Mouse (Mus musculus) stomach, postnatal 0 days (tissue): ENCODE data around the gene Tmem35b.

Experiments
- CTCF ChIP-seq: IDR thresholded peaks from 2 replicates; pipeline ENCODE4 v1.5.1; 2016; ENCODE audit warnings: antibody characterized with exemption, low read depth, mild to moderate bottlenecking, moderate library complexity
- EP300 ChIP-seq: optimal IDR thresholded peaks from 2 replicates; pipeline ENCODE3; 2016; ENCODE audit warnings: antibody characterized with exemption

DNA sequence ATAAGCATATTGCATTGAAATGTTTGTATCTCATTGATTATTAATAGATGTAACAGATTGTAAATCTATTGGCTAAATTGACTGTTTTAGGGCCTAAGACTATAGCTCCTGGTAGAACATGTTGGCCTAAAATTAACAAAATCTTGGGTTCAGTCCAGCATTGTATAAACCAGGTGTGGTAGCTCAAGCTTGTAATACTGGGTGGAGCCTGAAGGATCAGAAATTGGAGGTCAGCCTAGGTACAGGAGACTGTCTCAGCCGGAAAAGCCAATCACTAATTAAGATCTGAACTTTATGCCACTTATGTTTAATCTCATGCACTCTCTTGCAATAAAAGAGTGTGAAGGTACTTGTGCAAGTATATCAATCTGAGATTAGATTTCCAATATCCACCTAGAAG lies 37.7 kb upstream of the Tmem35b start:
- TF ChIP-seq CTCF (no peak), EP300 (no peak)
